Comparison of ENCODE assay signal across 10 mouse cellular contexts in genomic region chr12:70231294-70231693, GRCm38 (mm10). TPM values are rescaled to one million over a fixed set of nuclear protein-coding genes. Genes with fewer than 3 reads are reported as not detected.
DNase-seq lines count a peak whose midpoint lies in the region; ATAC-seq and TF ChIP-seq lines count a peak whose summit lies in the region.
"Had no signal": no experiment of that assay in that cellular context is flagged by ENCODE, and none has a peak within 500 bp of the region (broad histone marks: within the 10 kb centered on the region; RNA-seq: fewer than 3 reads in every experiment).

TSS of gene Pygl (minus strand) at chr12:70231488.

- no peaks in the 10 kb centered on the region for H3K79me2 ChIP-seq in heart, adult 2 months (replicated peaks; ENCODE audit: control insufficient read depth, insufficient read depth, low read length)

- no peak for TF ChIP-seq EP300 in heart, adult 2 months (IDR thresholded peaks at IDR 0.05; ENCODE audit: insufficient read depth, low read depth, low read length)

- H3K9ac ChIP-seq in heart, embryonic 11.5 days (ENCODE audit: low read depth, low read length), result no peak within 1 kb of the TSS
- H3K9ac ChIP-seq in heart, adult 2 months (ENCODE audit: low read depth, low read length), result no peak within 1 kb of the TSS
- H3K9ac ChIP-seq in midbrain, embryonic 14.5 days (replicated peaks; ENCODE audit: low read length), result 0 out of 2 replicates have a peak within 1 kb of the TSS, but pooled peaks have one; percentile 9
- H3K9ac ChIP-seq in midbrain, embryonic 16.5 days (ENCODE audit: low read depth, low read length), result no peak within 1 kb of the TSS
- H3K9ac ChIP-seq in liver, embryonic 13.5 days, result peak within 1 kb of the TSS; percentile 19; the same call in 1 of the 2 replicates
- H3K9ac ChIP-seq in stomach, embryonic 15.5 days, result no peak within 1 kb of the TSS

- no peaks in the 10 kb centered on the region for H3K9me3 ChIP-seq in heart, embryonic 11.5 days (replicated peaks; ENCODE audit: control insufficient read depth, low read length)
- H3K9me3 ChIP-seq in midbrain, embryonic 14.5 days (ENCODE audit: control insufficient read depth, low read length), result no peaks in the 10 kb centered on the region
- no peaks in the 10 kb centered on the region for H3K9me3 ChIP-seq in midbrain, embryonic 16.5 days (replicated peaks; ENCODE audit: control insufficient read depth, low read length, poor library complexity, severe bottlenecking)
- H3K9me3 ChIP-seq in liver, embryonic 13.5 days (replicated peaks), result no peaks in the 10 kb centered on the region
- H3K9me3 ChIP-seq in stomach, embryonic 15.5 days, result no peaks in the 10 kb centered on the region

- no peaks in the 10 kb centered on the region for H3K36me3 ChIP-seq in heart, embryonic 11.5 days (ENCODE audit: control insufficient read depth, insufficient read depth, low read length)
- H3K36me3 ChIP-seq in heart, adult 2 months (ENCODE audit: control insufficient read depth, insufficient read depth, low read length), result no peaks in the 10 kb centered on the region
- H3K36me3 ChIP-seq in midbrain, embryonic 14.5 days (ENCODE audit: control insufficient read depth, insufficient read depth, low read length), result no peaks in the 10 kb centered on the region
- H3K36me3 ChIP-seq in midbrain, embryonic 16.5 days (ENCODE audit: control insufficient read depth, insufficient read depth, low read length), result no peaks in the 10 kb centered on the region
- no peaks in the 10 kb centered on the region for H3K36me3 ChIP-seq in liver, embryonic 13.5 days
- H3K36me3 ChIP-seq in stomach, embryonic 15.5 days, result no peaks in the 10 kb centered on the region

- H3K27me3 ChIP-seq in heart, embryonic 11.5 days (ENCODE audit: control insufficient read depth, insufficient read depth, low read length), result no peaks in the 10 kb centered on the region
- H3K27me3 ChIP-seq in heart, adult 2 months (ENCODE audit: control insufficient read depth, insufficient read depth, low read length), result no peaks in the 10 kb centered on the region
- peaks cover 5% of the 10 kb centered on the region; the same call in 1 of the 2 replicates for H3K27me3 ChIP-seq in midbrain, embryonic 14.5 days (ENCODE audit: control insufficient read depth, insufficient read depth, low read length)
- H3K27me3 ChIP-seq in midbrain, embryonic 16.5 days (ENCODE audit: control insufficient read depth, insufficient read depth, low read depth, low read length), result peaks cover 3% of the 10 kb centered on the region; the same call in 1 of the 2 replicates
- H3K27me3 ChIP-seq in liver, embryonic 13.5 days, result no peaks in the 10 kb centered on the region
- H3K27me3 ChIP-seq in stomach, embryonic 15.5 days (replicated peaks), result no peaks in the 10 kb centered on the region

- H3K4me3 ChIP-seq in heart, embryonic 11.5 days (ENCODE audit: low read depth, low read length), result no peak within 1 kb of the TSS
- H3K4me3 ChIP-seq in heart, adult 2 months, result no peak within 1 kb of the TSS
- no peak within 1 kb of the TSS for H3K4me3 ChIP-seq in midbrain, embryonic 14.5 days (replicated peaks; ENCODE audit: low read depth, low read length)
- H3K4me3 ChIP-seq in midbrain, embryonic 16.5 days (ENCODE audit: low read depth, low read length), result no peak within 1 kb of the TSS
- H3K4me3 ChIP-seq in liver, embryonic 13.5 days (replicated peaks), result no peak within 1 kb of the TSS
- H3K4me3 ChIP-seq in stomach, embryonic 15.5 days (replicated peaks), result no peak within 1 kb of the TSS
- H3K4me3 ChIP-seq: erythroblast, embryonic 14.5 days had no signal

- TF ChIP-seq POLR2A in heart, adult 2 months (IDR thresholded peaks at IDR 0.05; ENCODE audit: insufficient read depth, low read depth, low read length), result no peak

- no peak for ATAC-seq in heart, embryonic 11.5 days (replicated peaks; ENCODE audit: insufficient number of reproducible peaks, low FRiP score, low TSS enrichment)
- ATAC-seq in midbrain, embryonic 14.5 days (ENCODE audit: low FRiP score, low TSS enrichment), result no peak
- ATAC-seq in midbrain, embryonic 16.5 days, result no peak
- ATAC-seq in liver, embryonic 13.5 days (ENCODE audit: low read depth), result no peak
- ATAC-seq in stomach, embryonic 15.5 days (ENCODE audit: insufficient read depth, low FRiP score, low read depth), result no peak

- H3K4me1 ChIP-seq in heart, embryonic 11.5 days (ENCODE audit: control insufficient read depth, insufficient read depth, low read length), result peaks cover 16% of the 10 kb centered on the region
- no peaks in the 10 kb centered on the region; the same call in 1 of the 2 replicates for H3K4me1 ChIP-seq in heart, adult 2 months (ENCODE audit: control insufficient read depth, insufficient read depth, low read length)
- H3K4me1 ChIP-seq in midbrain, embryonic 14.5 days (ENCODE audit: control insufficient read depth, insufficient read depth, low read length), result peaks cover 11% of the 10 kb centered on the region
- H3K4me1 ChIP-seq in midbrain, embryonic 16.5 days (ENCODE audit: control insufficient read depth, insufficient read depth, low read length), result peaks cover 10% of the 10 kb centered on the region; the same call in 1 of the 2 replicates
- H3K4me1 ChIP-seq in liver, embryonic 13.5 days (replicated peaks), result peaks cover 68% of the 10 kb centered on the region
- peaks cover 13% of the 10 kb centered on the region; the same call in 1 of the 2 replicates for H3K4me1 ChIP-seq in stomach, embryonic 15.5 days

- 72% methylated on average over 2 of the region's 2 CpGs for WGBS in heart, embryonic 11.5 days (ENCODE audit: insufficient replicate concordance)
- WGBS in heart, adult 2 months, result 94% methylated on average over 2 of the region's 2 CpGs
- WGBS in midbrain, embryonic 14.5 days, result 85% methylated on average over 2 of the region's 2 CpGs
- WGBS in midbrain, embryonic 16.5 days, result 85% methylated on average over 2 of the region's 2 CpGs
- WGBS in liver, embryonic 13.5 days (ENCODE audit: insufficient replicate concordance), result 67% methylated on average over 2 of the region's 2 CpGs
- 61% methylated on average over 2 of the region's 2 CpGs for WGBS in stomach, embryonic 15.5 days

- peak within 1 kb of the TSS; percentile 22; the same call in 1 of the 2 replicates for H3K27ac ChIP-seq in heart, embryonic 11.5 days (ENCODE audit: low read depth, low read length)
- no peak within 1 kb of the TSS for H3K27ac ChIP-seq in heart, adult 2 months
- H3K27ac ChIP-seq in midbrain, embryonic 14.5 days (replicated peaks; ENCODE audit: low read depth, low read length), result no peak within 1 kb of the TSS
- no peak within 1 kb of the TSS for H3K27ac ChIP-seq in midbrain, embryonic 16.5 days (ENCODE audit: low read length)
- H3K27ac ChIP-seq in liver, embryonic 13.5 days, result peak within 1 kb of the TSS; percentile 29
- no peak within 1 kb of the TSS for H3K27ac ChIP-seq in stomach, embryonic 15.5 days

- no peak for DNase-seq in heart, adult 2 months
- no peak for DNase-seq in midbrain, embryonic 14.5 days
- DNase-seq in liver, embryonic 13.5 days, result no peak
- DNase-seq in right cerebral cortex, postnatal 14 days, result no peak
- DNase-seq in spleen, postnatal 4 days (ENCODE audit: low spot score in 2 of 2), result no peak

- no peak within 1 kb of the TSS for H3K4me2 ChIP-seq in heart, embryonic 11.5 days
- no peak within 1 kb of the TSS for H3K4me2 ChIP-seq in midbrain, embryonic 14.5 days (ENCODE audit: low read length)
- no peak within 1 kb of the TSS for H3K4me2 ChIP-seq in midbrain, embryonic 16.5 days (ENCODE audit: low read length)
- no peak within 1 kb of the TSS for H3K4me2 ChIP-seq in liver, embryonic 13.5 days
- H3K4me2 ChIP-seq in stomach, embryonic 15.5 days, result no peak within 1 kb of the TSS

- intact Hi-C loops in heart, adult 2 months (cut with DNase I), result loop anchor here (5.0 to 10.0 kb wide), 2 partner anchors 116 to 684 kb away; partner anchors contain the start of gene Trim9

- TF ChIP-seq CTCF in heart, adult 2 months (IDR thresholded peaks at IDR 0.05), result no peak

RNA-seq across cellular contexts. Expression of gene Pygl, which starts in this region (rescaled TPM):
- polyA plus RNA-seq in heart, embryonic 11.5 days (2014; fragmentation: Nextera tagmentation; extraction: Ambion mirVana), result 34.7 and 42.3 TPM in 2 replicates
- total RNA-seq in heart, adult 2 months (2021), result 1 to 10 TPM; 4.5 to 4.6 TPM
- 9.3 and 15.3 TPM in 2 replicates for polyA plus RNA-seq in heart, adult 2 months (2012; rRNA removed)
- 5.2 and 6.1 TPM in 2 replicates for polyA plus RNA-seq in midbrain, embryonic 14.5 days (2014; fragmentation: Nextera tagmentation; extraction: Ambion mirVana)
- 8.0 and 8.9 TPM in 2 replicates for polyA plus RNA-seq in midbrain, embryonic 16.5 days (2015; fragmentation: Nextera tagmentation; extraction: Ambion mirVana)
- polyA plus RNA-seq in liver, embryonic 13.5 days (2015; fragmentation: Nextera tagmentation; extraction: Ambion mirVana), result 32.8 and 42.5 TPM in 2 replicates
- polyA plus RNA-seq in stomach, embryonic 15.5 days (2015; fragmentation: Nextera tagmentation; extraction: Ambion mirVana), result 37.0 and 39.3 TPM in 2 replicates
- polyA plus RNA-seq: C2C12 had no signal

Comparison
In these comparisons a context has a peak if more than half of its experiments do, and no peak if none do; other contexts are left out.
1. H3K27ac ChIP-seq: peak in heart, embryonic 11.5 days (single experiment) and liver, embryonic 13.5 days (single experiment); none in heart, adult 2 months (single experiment), midbrain, embryonic 14.5 days (single experiment), midbrain, embryonic 16.5 days (single experiment) and stomach, embryonic 15.5 days (single experiment).
2. H3K9ac ChIP-seq: peak in midbrain, embryonic 14.5 days (single experiment) and liver, embryonic 13.5 days (single experiment); none in heart, embryonic 11.5 days (single experiment), heart, adult 2 months (single experiment), midbrain, embryonic 16.5 days (single experiment) and stomach, embryonic 15.5 days (single experiment).